Mouse (Mus musculus) liver, embryonic 15.5 days (tissue): Measurements from ENCODE around the gene Krtap5-3. TPM values are rescaled to one million over a fixed set of nuclear protein-coding genes. Genes with fewer than 3 reads are reported as not detected.
"Not testable (repeated sequence)": the region's sequence is repeated elsewhere in the genome, so short reads cannot be mapped to it uniquely, and the experiment has no call there.

Experiments
- ATAC-seq: fragments of 200-750 bp; cut with Nextera tagmentation; 2 replicates; pipeline ENCODE4 v1.8.0; 2017; ENCODE audit warnings: moderate number of reproducible peaks, mild to moderate bottlenecking, moderate library complexity; ENCODE audit not compliant: insufficient read depth
- H3K27ac ChIP-seq: fragments of 300-500 bp; sonication (generic); replicated peaks from 2 replicates; pipeline ENCODE4 v1.5.1; 2015; ENCODE audit warnings: mild to moderate bottlenecking, inconsistent platforms
- H3K27me3 ChIP-seq: fragments of 300-500 bp; sonication (generic); 2 replicates; pipeline ENCODE4 v1.6.1; 2015; ENCODE audit warnings: mild to moderate bottlenecking, inconsistent platforms
- H3K36me3 ChIP-seq: fragments of 300-500 bp; sonication (generic); replicated peaks from 2 replicates; pipeline ENCODE4 v1.6.1; 2015; ENCODE audit warnings: moderate library complexity, mild to moderate bottlenecking, inconsistent platforms
- H3K4me1 ChIP-seq: fragments of 300-500 bp; sonication (generic); replicated peaks from 2 replicates; pipeline ENCODE4 v1.6.1; 2015; ENCODE audit warnings: inconsistent platforms
- H3K4me2 ChIP-seq: fragments of 300-500 bp; sonication (generic); 2 replicates; pipeline ENCODE4 v1.6.1; 2015; ENCODE audit warnings: moderate library complexity, mild to moderate bottlenecking, inconsistent platforms
- H3K4me3 ChIP-seq: fragments of 300-500 bp; sonication (generic); replicated peaks from 2 replicates; pipeline ENCODE4 v1.5.1; 2015; ENCODE audit warnings: mild to moderate bottlenecking, inconsistent platforms
- H3K9ac ChIP-seq: fragments of 300-500 bp; sonication (generic); 2 replicates; pipeline ENCODE4 v1.6.1; 2015; ENCODE audit warnings: moderate library complexity, mild to moderate bottlenecking, inconsistent platforms
- H3K9me3 ChIP-seq: fragments of 300-500 bp; sonication (generic); replicated peaks from 2 replicates; pipeline ENCODE4 v1.6.1; 2016; ENCODE audit warnings: inconsistent platforms
- WGBS: fragments of 180-500 bp; shearing (Covaris S2); methylation state at CpG from one replicate; pipeline ENCODE4 v1.1.7; 2015; ENCODE audit warnings: mixed read lengths; ENCODE audit not compliant: insufficient replicate concordance; 5-methylcytosine and 5-hydroxymethylcytosine counted together
- polyA plus RNA-seq: library from polyadenylated mRNA; unstranded; fragments of >200 nt; fragmentation: Nextera tagmentation; extraction: Ambion mirVana; gene quantifications from 2 replicates; pipeline ENCODE4 v1.2.1, GENCODE M21; 2015

Krtap5-3 gene
- polyA plus RNA-seq, 1 experiment from 2014 or later = not detected

- Histone ChIP-seq H3K9ac (no peak overlapping the region), H3K9me3 (no peaks in the 10 kb centered on the region), H3K27me3 (no peaks in the 10 kb centered on the region), H3K4me1 (no peaks in the 10 kb centered on the region), H3K36me3 (no peaks in the 10 kb centered on the region), H3K4me3 (no peak overlapping the region), H3K4me2 (no peak overlapping the region), H3K27ac (no peak overlapping the region)
- WGBS = 53% methylated on average over 2 of the region's 2 CpGs
- no peak for ATAC-seq
These were observed 2.4 kb upstream of the Krtap5-3 start for GRCm38 (mm10) chr7:142198748-142199147.

- Histone ChIP-seq H3K36me3 (no peaks in the 10 kb centered on the region), H3K4me3 (no peak overlapping the region), H3K27me3 (no peaks in the 10 kb centered on the region), H3K4me1 (no peaks in the 10 kb centered on the region), H3K9me3 (no peaks in the 10 kb centered on the region), H3K9ac (no peak overlapping the region), H3K27ac (no peak overlapping the region), H3K4me2 (no peak overlapping the region)
- no peak for ATAC-seq
These were observed 4.3 kb downstream of the Krtap5-3 start for GRCm38 (mm10) chr7:142205488-142205887.

GRCm38 (mm10) chr7:142206891-142207290 lies 5.7 kb downstream of the Krtap5-3 start:
- not testable (repeated sequence) for H3K27ac ChIP-seq, H3K27me3 ChIP-seq, H3K9me3 ChIP-seq, H3K4me3 ChIP-seq, ATAC-seq, H3K36me3 ChIP-seq, H3K4me2 ChIP-seq, H3K9ac ChIP-seq, H3K4me1 ChIP-seq
- WGBS = 60% methylated on average over 5 of the region's 5 CpGs

GRCm38 (mm10) chr7:142211559-142211958 lies 10.4 kb downstream of the Krtap5-3 start, which contains the start of gene Gm7579:
Gene Gm7579, plus strand, starts transcription at chr7:142211859.
- Histone ChIP-seq H3K27ac (no peak within 1 kb of the TSS), H3K9ac (no peak within 1 kb of the TSS), H3K9me3 (no peaks in the 10 kb centered on the region), H3K4me2 (no peak within 1 kb of the TSS), H3K36me3 (no peaks in the 10 kb centered on the region), H3K4me1 (no peaks in the 10 kb centered on the region), H3K27me3 (no peaks in the 10 kb centered on the region), H3K4me3 (no peak within 1 kb of the TSS)
- no peak for ATAC-seq
- 47% methylated on average over 1 of the region's 1 CpGs for WGBS

GRCm38 (mm10) chr7:142212136-142212535 lies 11.0 kb downstream of the Krtap5-3 start:
- H3K36me3 ChIP-seq, H3K4me3 ChIP-seq, H3K4me1 ChIP-seq, H3K9ac ChIP-seq, H3K9me3 ChIP-seq, H3K27me3 ChIP-seq, H3K27ac ChIP-seq, ATAC-seq, H3K4me2 ChIP-seq: not testable (repeated sequence)
- 5% methylated on average over 1 of the region's 1 CpGs for WGBS

GRCm38 (mm10) chr7:142224518-142224917 lies 23.4 kb downstream of the Krtap5-3 start:
- Histone ChIP-seq H3K9ac (no peak overlapping the region), H3K9me3 (no peaks in the 10 kb centered on the region), H3K27me3 (no peaks in the 10 kb centered on the region), H3K4me1 (no peaks in the 10 kb centered on the region), H3K4me2 (no peak overlapping the region), H3K36me3 (no peaks in the 10 kb centered on the region), H3K27ac (no peak overlapping the region), H3K4me3 (no peak overlapping the region)
- no peak for ATAC-seq
- 33% methylated on average over 2 of the region's 2 CpGs for WGBS

GRCm38 (mm10) chr7:142229871-142230270 lies 28.7 kb downstream of the Krtap5-3 start, which contains the start of gene Krtap5-5:
Gene Krtap5-5, minus strand, starts transcription at chr7:142229971.
- H3K27me3 ChIP-seq, H3K9me3 ChIP-seq, H3K4me1 ChIP-seq, ATAC-seq, H3K27ac ChIP-seq, H3K36me3 ChIP-seq, H3K4me3 ChIP-seq, H3K4me2 ChIP-seq, H3K9ac ChIP-seq: not testable (repeated sequence)
- WGBS = 39% methylated on average over 3 of the region's 3 CpGs

GRCm38 (mm10) chr7:142231540-142231939 lies 30.4 kb downstream of the Krtap5-3 start:
- H3K27ac ChIP-seq = no peak overlapping the region
- 20% methylated on average over 1 of the region's 1 CpGs for WGBS
- H3K4me3 ChIP-seq = no peak overlapping the region
- no peaks in the 10 kb centered on the region; the same call in 1 of the 2 replicates for H3K9me3 ChIP-seq
- H3K36me3 ChIP-seq = no peaks in the 10 kb centered on the region
- H3K9ac ChIP-seq = no peak overlapping the region
- H3K4me2 ChIP-seq = no peak overlapping the region
- no peaks in the 10 kb centered on the region for H3K4me1 ChIP-seq
- no peak for ATAC-seq
- no peaks in the 10 kb centered on the region for H3K27me3 ChIP-seq

GRCm38 (mm10) chr7:142240978-142241377 lies 39.8 kb downstream of the Krtap5-3 start, which contains the start of gene Gm40460:
Gene Gm40460, minus strand, starts transcription at chr7:142241078.
- Histone ChIP-seq H3K4me1 (no peaks in the 10 kb centered on the region), H3K27me3 (no peaks in the 10 kb centered on the region), H3K27ac (no peak within 1 kb of the TSS), H3K9me3 (no peaks in the 10 kb centered on the region; the same call in 1 of the 2 replicates), H3K4me3 (no peak within 1 kb of the TSS), H3K4me2 (no peak within 1 kb of the TSS), H3K9ac (no peak within 1 kb of the TSS), H3K36me3 (no peaks in the 10 kb centered on the region)
- no peak for ATAC-seq
- WGBS = 16% methylated on average over 2 of the region's 2 CpGs

- Histone ChIP-seq H3K9ac (no peak overlapping the region), H3K9me3 (no peaks in the 10 kb centered on the region), H3K27ac (no peak overlapping the region), H3K27me3 (0 out of 2 replicates have a peak, but pooled peaks cover 3% of the 10 kb centered on the region), H3K36me3 (no peaks in the 10 kb centered on the region), H3K4me3 (no peak overlapping the region), H3K4me1 (no peaks in the 10 kb centered on the region), H3K4me2 (no peak overlapping the region)
- ATAC-seq = no peak
- WGBS = 0% methylated on average over 1 of the region's 1 CpGs
These were observed 48.7 kb downstream of the Krtap5-3 start for GRCm38 (mm10) chr7:142249824-142250223.
